Mouse (Mus musculus): ENCODE measurements around the gene Ap5s1. TPM values are rescaled to one million over a fixed set of nuclear protein-coding genes. Genes with fewer than 3 reads are reported as not detected.

Gene Ap5s1
- polyA plus RNA-seq, 1 experiment from 2014 or later: 41.9 TPM

DNA sequence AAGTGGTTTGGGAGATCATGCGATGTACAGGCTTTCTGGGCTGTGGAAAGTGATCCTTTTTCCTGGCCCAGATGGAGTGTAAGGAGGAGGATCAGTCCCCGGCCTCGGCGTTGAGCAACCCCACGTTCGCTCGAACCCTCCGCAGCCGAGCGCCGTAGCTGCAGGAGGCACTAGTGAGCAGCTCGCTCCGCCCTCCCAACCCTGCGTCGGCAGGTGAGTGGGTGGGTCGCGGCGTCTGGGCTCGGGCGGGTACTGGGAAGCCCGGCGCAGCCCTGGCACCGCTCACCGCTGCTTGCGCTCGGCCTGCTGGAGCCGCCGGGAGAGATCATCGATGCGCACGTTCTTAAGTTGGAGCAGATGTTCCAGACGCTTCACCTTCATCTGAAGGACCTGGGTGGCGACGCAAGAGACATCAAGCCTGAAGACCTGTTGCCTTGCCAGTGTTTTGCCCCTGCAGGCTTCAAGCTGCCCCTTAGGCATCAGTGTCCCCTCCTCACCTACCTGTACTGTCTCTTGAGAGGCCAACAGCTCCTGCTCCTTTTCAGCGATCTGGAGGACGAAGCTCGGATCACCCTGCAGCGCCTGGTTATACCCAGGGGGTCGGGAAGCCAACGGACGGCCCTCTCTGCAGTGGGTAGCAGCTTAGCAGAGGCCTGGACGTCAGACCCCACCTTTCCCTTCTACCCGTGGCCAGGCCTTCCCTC lies 35.3 kb upstream of the Ap5s1 start:
- Histone ChIP-seq H3K36me3 (ENCODE audit: control insufficient read depth, insufficient read depth) (no peaks in the 10 kb centered on the region), H3K4me3 (ENCODE audit: low read length) (peak overlapping the region; percentile 33), H3K9ac (ENCODE audit: low read length) (no peak overlapping the region), H3K4me2 (ENCODE audit: low read depth, low read length) (peak overlapping the region; percentile 58), H3K9me3 (replicated peaks; ENCODE audit: control insufficient read depth, low read length) (0 out of 2 replicates have a peak, but pooled peaks cover 3% of the 10 kb centered on the region), H3K4me1 (ENCODE audit: control insufficient read depth, insufficient read depth, low read length) (peaks cover 10% of the 10 kb centered on the region), H3K27ac (ENCODE audit: low read length) (no peak overlapping the region), H3K27me3 (ENCODE audit: control insufficient read depth, insufficient read depth, low read length) (peaks cover 32% of the 10 kb centered on the region)
- 11% methylated on average over 43 of the region's 43 CpGs for WGBS
- ATAC-seq (replicated peaks; ENCODE audit: extremely low read depth, insufficient read depth, low FRiP score): no peak

DNA sequence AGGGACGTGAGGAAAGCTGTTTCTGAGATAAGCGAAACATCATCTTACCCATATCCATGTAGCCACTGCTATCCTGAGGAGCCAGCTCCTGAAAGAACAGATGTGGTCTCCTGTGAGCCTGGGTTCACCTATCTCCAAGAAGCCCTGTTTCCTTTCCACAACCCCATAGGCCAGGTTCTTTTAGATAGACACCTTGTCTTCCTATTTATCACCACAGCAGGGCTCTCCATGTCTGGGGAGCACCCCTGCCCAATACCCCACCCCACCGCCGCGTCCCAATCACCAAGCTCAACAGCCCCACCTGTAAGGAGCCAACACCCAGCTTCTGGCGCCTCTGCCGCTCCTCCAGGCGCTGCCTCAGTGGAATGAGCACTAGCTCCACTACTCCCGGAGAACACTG lies 34.6 kb upstream of the Ap5s1 start:
- Histone ChIP-seq H3K4me1 (ENCODE audit: control insufficient read depth, insufficient read depth, low read length) (peaks cover 18% of the 10 kb centered on the region), H3K4me2 (ENCODE audit: low read depth, low read length) (no peak overlapping the region), H3K4me3 (ENCODE audit: low read length) (no peak overlapping the region), H3K36me3 (ENCODE audit: control insufficient read depth, insufficient read depth) (no peaks in the 10 kb centered on the region), H3K27ac (ENCODE audit: low read length) (no peak overlapping the region), H3K27me3 (ENCODE audit: control insufficient read depth, insufficient read depth, low read length) (peaks cover 32% of the 10 kb centered on the region), H3K9ac (ENCODE audit: low read length) (no peak overlapping the region), H3K9me3 (replicated peaks; ENCODE audit: control insufficient read depth, low read length) (0 out of 2 replicates have a peak, but pooled peaks cover under 1% of the 10 kb centered on the region)
- ATAC-seq (replicated peaks; ENCODE audit: extremely low read depth, insufficient read depth, low FRiP score): no peak
- WGBS: 48% methylated on average over 9 of the region's 9 CpGs

DNA sequence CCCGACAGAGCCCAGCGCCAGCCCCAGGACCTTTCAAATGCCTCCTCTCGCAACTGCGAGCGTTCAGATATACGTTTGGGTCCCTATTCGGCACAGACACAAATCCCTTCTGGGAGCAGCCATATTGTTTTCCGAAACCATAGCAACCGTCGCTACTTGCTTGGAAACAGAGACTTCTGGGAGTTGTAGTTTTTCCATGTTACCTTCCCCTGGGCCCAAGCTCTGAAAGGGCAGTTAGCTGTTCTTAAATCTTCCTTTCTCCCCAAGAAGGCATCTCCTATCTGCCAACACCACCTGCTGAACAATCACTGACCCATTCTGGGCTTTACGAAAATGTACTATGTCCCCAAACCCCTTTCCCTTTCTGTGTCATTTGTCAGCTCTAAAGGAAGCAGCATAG lies 32.2 kb upstream of the Ap5s1 start:
- peaks cover 32% of the 10 kb centered on the region for H3K27me3 ChIP-seq (ENCODE audit: control insufficient read depth, insufficient read depth, low read length)
- no peak overlapping the region for H3K27ac ChIP-seq (ENCODE audit: low read length)
- peaks cover 34% of the 10 kb centered on the region for H3K4me1 ChIP-seq (ENCODE audit: control insufficient read depth, insufficient read depth, low read length)
- no peaks in the 10 kb centered on the region for H3K36me3 ChIP-seq (ENCODE audit: control insufficient read depth, insufficient read depth)
- WGBS: 6% methylated on average over 11 of the region's 11 CpGs
- H3K4me2 ChIP-seq (ENCODE audit: low read depth, low read length): peak overlapping the region; percentile 67
- H3K9me3 ChIP-seq (replicated peaks; ENCODE audit: control insufficient read depth, low read length): no peaks in the 10 kb centered on the region
- no peak; the same call in 1 of the 2 replicates for ATAC-seq (replicated peaks; ENCODE audit: extremely low read depth, insufficient read depth, low FRiP score)
- H3K9ac ChIP-seq (ENCODE audit: low read length): no peak overlapping the region
- peak overlapping the region; percentile 41 for H3K4me3 ChIP-seq (ENCODE audit: low read length)

DNA sequence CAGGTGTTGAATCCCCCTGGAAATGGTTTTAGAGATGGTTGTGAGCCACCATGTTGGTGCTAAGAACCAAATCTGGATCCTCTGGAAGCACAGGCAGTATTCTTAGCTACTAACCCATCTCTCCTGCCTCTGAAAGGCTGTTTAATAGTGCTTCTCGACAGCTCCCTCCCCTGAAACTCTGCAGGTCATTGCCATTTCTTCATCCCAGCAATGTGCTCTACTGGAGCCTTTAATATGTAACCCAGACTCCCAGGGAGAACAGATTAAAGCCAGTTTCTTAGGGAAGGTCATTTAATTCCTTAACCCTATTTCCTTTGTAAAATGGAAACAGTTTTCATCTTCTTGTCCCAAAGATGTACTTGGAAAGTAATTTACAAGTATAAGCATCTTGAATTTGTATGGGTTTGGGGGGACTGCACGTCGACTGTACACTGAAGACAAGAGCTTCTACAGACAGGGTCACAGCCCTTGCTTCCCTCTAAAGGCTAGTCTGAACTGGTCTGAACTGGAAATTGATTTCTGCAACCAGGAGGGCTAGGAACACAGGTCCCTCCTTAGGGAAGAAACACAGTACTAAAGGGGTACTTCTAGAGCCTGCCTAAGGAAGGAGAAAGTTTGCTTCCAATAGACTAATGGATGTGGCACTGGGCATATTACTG lies 31.5 kb upstream of the Ap5s1 start:
- Histone ChIP-seq H3K27me3 (ENCODE audit: control insufficient read depth, insufficient read depth, low read length) (peaks cover 29% of the 10 kb centered on the region), H3K4me2 (ENCODE audit: low read depth, low read length) (no peak overlapping the region), H3K27ac (ENCODE audit: low read length) (no peak overlapping the region), H3K36me3 (ENCODE audit: control insufficient read depth, insufficient read depth) (no peaks in the 10 kb centered on the region), H3K4me3 (ENCODE audit: low read length) (no peak overlapping the region), H3K9me3 (replicated peaks; ENCODE audit: control insufficient read depth, low read length) (no peaks in the 10 kb centered on the region), H3K9ac (ENCODE audit: low read length) (no peak overlapping the region), H3K4me1 (ENCODE audit: control insufficient read depth, insufficient read depth, low read length) (peaks cover 34% of the 10 kb centered on the region)
- no peak for ATAC-seq (replicated peaks; ENCODE audit: extremely low read depth, insufficient read depth, low FRiP score)
- WGBS: 75% methylated on average over 3 of the region's 3 CpGs

DNA sequence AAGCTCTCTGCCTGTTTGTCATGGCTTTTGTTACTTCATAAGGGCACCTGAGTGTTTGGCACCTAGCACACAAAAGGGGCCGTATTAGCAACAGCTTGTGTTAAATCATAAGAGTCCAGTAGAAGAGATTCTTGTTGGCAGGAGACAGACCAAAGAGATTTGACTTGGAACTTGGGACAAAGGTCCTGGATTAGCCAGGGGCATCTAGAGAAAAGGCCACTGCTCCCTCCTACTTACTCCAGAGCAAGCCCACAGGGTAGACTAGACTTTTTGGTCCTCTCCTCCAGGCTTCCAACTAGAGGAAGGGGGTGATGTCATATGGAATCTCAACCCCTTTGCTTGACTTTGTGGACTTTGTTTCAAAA lies 31.0 kb upstream of the Ap5s1 start:
- Histone ChIP-seq H3K4me3 (ENCODE audit: low read length) (no peak overlapping the region), H3K4me2 (ENCODE audit: low read depth, low read length) (no peak overlapping the region), H3K4me1 (ENCODE audit: control insufficient read depth, insufficient read depth, low read length) (peaks cover 34% of the 10 kb centered on the region), H3K9ac (ENCODE audit: low read length) (no peak overlapping the region), H3K27me3 (ENCODE audit: control insufficient read depth, insufficient read depth, low read length) (peaks cover 24% of the 10 kb centered on the region), H3K9me3 (replicated peaks; ENCODE audit: control insufficient read depth, low read length) (no peaks in the 10 kb centered on the region), H3K27ac (ENCODE audit: low read length) (no peak overlapping the region), H3K36me3 (ENCODE audit: control insufficient read depth, insufficient read depth) (no peaks in the 10 kb centered on the region)
- no peak for ATAC-seq (replicated peaks; ENCODE audit: extremely low read depth, insufficient read depth, low FRiP score)
- WGBS: 80% methylated on average over 1 of the region's 1 CpGs

DNA sequence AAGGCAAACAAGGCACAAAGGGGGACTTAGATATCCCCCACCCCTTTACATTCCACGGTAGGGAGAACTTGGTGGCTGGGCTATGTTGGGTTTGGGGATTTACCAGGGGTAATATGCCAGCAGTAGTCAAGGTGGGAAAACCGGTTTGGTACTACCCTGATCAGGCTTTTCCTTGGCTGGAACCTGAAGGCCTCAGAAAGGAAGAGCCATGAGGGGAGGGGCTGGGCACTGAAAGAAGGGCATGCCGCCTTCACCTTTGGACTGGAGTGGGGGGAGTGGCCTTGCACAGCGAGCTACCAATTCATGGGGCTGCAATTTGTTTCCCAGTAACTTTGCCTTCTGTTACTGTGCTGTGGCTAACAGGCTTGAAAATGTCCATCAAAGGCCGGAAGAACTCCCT lies 30.4 kb upstream of the Ap5s1 start:
- WGBS: 52% methylated on average over 5 of the region's 5 CpGs
- no peak overlapping the region for H3K4me3 ChIP-seq (ENCODE audit: low read length)
- H3K9me3 ChIP-seq (replicated peaks; ENCODE audit: control insufficient read depth, low read length): no peaks in the 10 kb centered on the region
- H3K27me3 ChIP-seq (ENCODE audit: control insufficient read depth, insufficient read depth, low read length): peaks cover 22% of the 10 kb centered on the region
- peak overlapping the region; percentile 96; the same call in 1 of the 2 replicates for H3K4me2 ChIP-seq (ENCODE audit: low read depth, low read length)
- no peaks in the 10 kb centered on the region for H3K36me3 ChIP-seq (ENCODE audit: control insufficient read depth, insufficient read depth)
- H3K4me1 ChIP-seq (ENCODE audit: control insufficient read depth, insufficient read depth, low read length): peaks cover 34% of the 10 kb centered on the region
- no peak overlapping the region for H3K9ac ChIP-seq (ENCODE audit: low read length)
- no peak overlapping the region for H3K27ac ChIP-seq (ENCODE audit: low read length)
- no peak for ATAC-seq (replicated peaks; ENCODE audit: extremely low read depth, insufficient read depth, low FRiP score)

DNA sequence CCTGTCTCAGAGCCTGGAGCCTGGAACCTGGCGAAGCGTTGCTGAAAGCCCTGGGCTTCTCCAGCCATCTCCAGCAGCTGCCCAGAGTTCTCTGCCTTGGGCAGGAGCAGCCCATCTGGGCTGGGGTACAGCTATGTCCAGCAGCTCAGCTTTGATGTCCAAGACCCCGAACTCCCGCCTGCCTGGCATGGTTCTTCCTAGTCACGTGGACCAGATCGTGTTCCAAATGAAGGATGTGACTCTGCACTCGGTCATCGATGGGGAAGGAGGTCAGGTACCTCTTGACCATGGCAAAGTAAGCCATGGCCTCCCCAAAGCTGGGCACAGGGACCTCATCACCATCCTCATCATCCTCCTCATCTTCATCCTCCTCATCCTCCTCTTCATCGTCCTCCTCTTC lies 28.9 kb upstream of the Ap5s1 start:
- 81% methylated on average over 9 of the region's 9 CpGs for WGBS
- no peak overlapping the region for H3K27ac ChIP-seq (ENCODE audit: low read length)
- ATAC-seq (replicated peaks; ENCODE audit: extremely low read depth, insufficient read depth, low FRiP score): no peak
- H3K27me3 ChIP-seq (ENCODE audit: control insufficient read depth, insufficient read depth, low read length): peaks cover 8% of the 10 kb centered on the region
- peak overlapping the region; percentile 45 for H3K9ac ChIP-seq (ENCODE audit: low read length)
- H3K4me1 ChIP-seq (ENCODE audit: control insufficient read depth, insufficient read depth, low read length): peaks cover 34% of the 10 kb centered on the region
- H3K9me3 ChIP-seq (replicated peaks; ENCODE audit: control insufficient read depth, low read length): no peaks in the 10 kb centered on the region
- H3K4me3 ChIP-seq (ENCODE audit: low read length): peak overlapping the region; percentile 79
- peak overlapping the region; percentile 96 for H3K4me2 ChIP-seq (ENCODE audit: low read depth, low read length)
- H3K36me3 ChIP-seq (ENCODE audit: control insufficient read depth, insufficient read depth): no peaks in the 10 kb centered on the region

DNA sequence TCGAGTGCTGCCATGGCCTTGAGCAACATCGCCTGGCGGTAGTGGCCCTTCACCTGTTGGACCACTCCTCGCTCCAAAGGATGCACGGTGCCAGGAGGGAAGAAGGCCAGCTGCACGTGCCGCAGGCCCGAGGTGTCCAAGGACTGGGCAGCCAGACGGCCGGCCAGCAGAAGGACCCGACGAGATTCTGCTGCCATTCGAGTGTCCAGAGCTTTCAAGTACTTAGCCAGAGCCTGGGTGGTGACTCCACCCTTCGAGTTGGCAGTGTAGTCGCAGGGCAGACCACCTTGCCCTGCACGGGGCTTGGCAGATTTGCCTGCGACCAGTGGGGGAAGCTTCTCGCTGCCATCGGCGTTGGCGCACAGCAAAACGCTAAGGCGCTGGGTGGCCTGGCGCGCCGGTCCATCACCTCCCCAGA lies 28.0 kb upstream of the Ap5s1 start:
- peak overlapping the region; percentile 96 for H3K4me2 ChIP-seq (ENCODE audit: low read depth, low read length)
- no peak overlapping the region; the same call in 1 of the 2 replicates for H3K27ac ChIP-seq (ENCODE audit: low read length)
- H3K27me3 ChIP-seq (ENCODE audit: control insufficient read depth, insufficient read depth, low read length): no peaks in the 10 kb centered on the region
- H3K36me3 ChIP-seq (ENCODE audit: control insufficient read depth, insufficient read depth): no peaks in the 10 kb centered on the region
- H3K4me1 ChIP-seq (ENCODE audit: control insufficient read depth, insufficient read depth, low read length): peaks cover 34% of the 10 kb centered on the region
- H3K9ac ChIP-seq (ENCODE audit: low read length): peak overlapping the region; percentile 95
- H3K4me3 ChIP-seq (ENCODE audit: low read length): peak overlapping the region; percentile 79
- no peak for ATAC-seq (replicated peaks; ENCODE audit: extremely low read depth, insufficient read depth, low FRiP score)
- 31% methylated on average over 26 of the region's 26 CpGs for WGBS
- H3K9me3 ChIP-seq (replicated peaks; ENCODE audit: control insufficient read depth, low read length): no peaks in the 10 kb centered on the region

DNA sequence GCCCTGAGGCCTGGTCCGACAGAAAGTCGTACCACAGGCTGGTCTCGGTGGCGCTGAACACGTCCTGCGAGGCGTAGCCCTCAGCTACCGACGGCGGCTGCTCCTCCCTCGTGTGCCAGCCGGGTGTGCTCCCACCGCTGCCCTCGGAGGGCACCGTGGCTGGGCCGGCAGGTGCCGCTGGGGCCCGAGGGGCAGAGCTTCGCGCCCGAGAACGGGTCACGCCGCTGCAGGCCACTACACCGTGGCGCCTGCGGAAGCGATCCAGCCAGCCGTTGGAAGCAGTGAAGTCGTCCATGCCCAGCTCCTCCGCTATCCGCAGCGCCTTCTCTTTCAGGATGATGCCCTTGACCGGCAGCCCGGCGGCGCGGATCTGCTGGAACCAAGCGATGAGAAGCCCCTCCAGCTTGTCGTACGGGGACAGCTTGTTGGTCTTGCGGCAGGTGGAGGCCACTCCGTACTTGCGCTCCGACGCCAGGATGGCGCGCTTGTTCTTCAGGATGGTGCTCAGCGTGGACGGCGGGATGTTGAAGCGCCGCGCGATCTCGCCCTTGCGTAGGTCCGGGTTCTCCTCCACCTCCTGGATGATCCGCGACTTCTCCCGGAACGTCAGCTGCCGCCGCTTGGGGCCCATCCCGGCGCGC lies 27.5 kb upstream of the Ap5s1 start:
- Histone ChIP-seq H3K9me3 (replicated peaks; ENCODE audit: control insufficient read depth, low read length) (no peaks in the 10 kb centered on the region), H3K36me3 (ENCODE audit: control insufficient read depth, insufficient read depth) (no peaks in the 10 kb centered on the region), H3K9ac (ENCODE audit: low read length) (peak overlapping the region; percentile 95), H3K4me1 (ENCODE audit: control insufficient read depth, insufficient read depth, low read length) (peaks cover 29% of the 10 kb centered on the region), H3K4me3 (ENCODE audit: low read length) (peak overlapping the region; percentile 79), H3K4me2 (ENCODE audit: low read depth, low read length) (peak overlapping the region; percentile 96), H3K27me3 (ENCODE audit: control insufficient read depth, insufficient read depth, low read length) (no peaks in the 10 kb centered on the region), H3K27ac (ENCODE audit: low read length) (peak overlapping the region; percentile 83)
- WGBS: under 1% methylated on average over 66 of the region's 67 CpGs
- ATAC-seq (replicated peaks; ENCODE audit: extremely low read depth, insufficient read depth, low FRiP score): peak; percentile 49
